Mouse (Mus musculus) erythroblast, adult 5-6 weeks (primary cell): ENCODE results near the gene Asb18. TPM values are rescaled to one million over a fixed set of nuclear protein-coding genes. Genes with fewer than 3 reads are reported as not detected.
A peak's percentile ranks its signal among the peaks of the same experiment; 100 is the strongest.

Experiments used
- ATAC-seq: replicated peaks from 2 replicates; pipeline ENCODE4 v1.8.0; 2016; ENCODE audit warnings: moderate number of reproducible peaks, mild to moderate bottlenecking, moderate TSS enrichment, inconsistent platforms; ENCODE audit not compliant: poor library complexity, low FRiP score, severe bottlenecking
- total RNA-seq, 2 experiments: library from RNA; stranded (forward) in 1 of 2; stranded (reverse) in 1 of 2; fragments of 150-400 nt in 1 of 2; fragments of 200-764, 138-1000 nt in 1 of 2; gene quantifications; 2 replicates each; pipeline versions ENCODE4 v1.2.3 to v1.2.4; 2015 to 2017; ENCODE audit warnings: low replicate concordance in 2 of 2

Asb18 gene
- total RNA-seq (2015; ENCODE audit: low replicate concordance) (not detected in 2 replicates), total RNA-seq (2017; ENCODE audit: low replicate concordance) (0.14 TPM in 1 of 2 replicates, not detected in the other)

DNA sequence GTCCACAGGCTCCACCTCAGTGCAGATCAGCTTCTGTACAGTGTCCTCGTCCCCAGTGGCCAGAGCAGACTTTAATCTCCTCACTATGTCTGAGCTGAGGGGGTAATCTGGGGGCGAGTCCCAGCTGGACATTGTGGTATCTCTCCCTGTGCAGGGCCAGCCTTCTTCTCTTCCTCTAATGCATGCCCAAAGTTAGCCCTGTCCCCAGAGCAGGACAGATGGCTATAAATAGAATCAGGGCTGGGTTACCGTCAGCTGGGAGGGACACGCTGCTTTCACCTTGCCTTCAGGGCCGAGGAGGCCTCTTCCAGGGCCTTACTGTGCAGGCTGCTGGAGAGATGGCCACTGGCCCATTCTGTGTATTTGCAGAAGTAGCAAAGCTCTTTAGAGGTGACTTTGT is at the start of gene Asb18:
Asb18 (minus strand) TSS at position 221 of the 400 bp plus-strand sequence.
- ATAC-seq, result no peak

DNA sequence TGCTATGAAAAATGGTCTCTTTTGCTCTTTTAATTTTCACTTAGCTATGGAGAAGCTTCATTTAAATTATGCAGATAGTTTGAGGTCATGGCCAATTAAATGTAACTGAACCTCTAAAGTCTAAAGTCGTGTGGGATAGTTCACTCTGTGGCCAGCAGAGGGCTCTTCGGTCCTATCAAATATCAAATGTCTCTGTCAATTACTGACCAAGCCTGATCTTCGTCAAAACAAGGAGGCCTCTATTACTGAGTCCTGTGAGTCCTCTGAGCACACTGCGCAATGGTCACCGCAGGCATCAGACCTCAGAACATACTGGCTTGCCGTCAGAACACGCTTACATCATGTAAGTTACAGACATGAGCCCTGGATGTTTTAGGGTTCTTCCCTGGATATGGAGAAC is 46.1 kb upstream of the Asb18 start:
- ATAC-seq, result peak; percentile 60; the same call in 1 of the 2 replicates

DNA sequence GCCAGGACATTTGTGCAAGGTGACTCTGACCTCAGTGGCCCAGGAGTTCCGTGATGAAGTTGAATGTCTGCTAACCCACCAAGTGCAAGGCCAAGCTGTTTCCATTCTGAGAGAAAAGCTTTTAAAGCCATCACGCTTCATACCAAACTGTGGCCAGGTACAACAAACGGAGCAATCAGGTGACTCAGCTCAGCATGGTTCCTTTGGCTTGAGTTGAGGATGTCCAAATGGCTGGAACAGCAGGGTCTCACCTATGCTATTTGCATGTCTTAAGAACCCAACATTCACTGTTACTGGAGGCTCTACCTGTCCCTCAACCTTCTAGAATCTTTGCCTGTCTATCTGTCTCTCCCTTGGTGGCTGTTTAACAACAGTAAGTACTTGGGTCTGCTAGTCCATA is 45.6 kb upstream of the Asb18 start:
- no peak for ATAC-seq

DNA sequence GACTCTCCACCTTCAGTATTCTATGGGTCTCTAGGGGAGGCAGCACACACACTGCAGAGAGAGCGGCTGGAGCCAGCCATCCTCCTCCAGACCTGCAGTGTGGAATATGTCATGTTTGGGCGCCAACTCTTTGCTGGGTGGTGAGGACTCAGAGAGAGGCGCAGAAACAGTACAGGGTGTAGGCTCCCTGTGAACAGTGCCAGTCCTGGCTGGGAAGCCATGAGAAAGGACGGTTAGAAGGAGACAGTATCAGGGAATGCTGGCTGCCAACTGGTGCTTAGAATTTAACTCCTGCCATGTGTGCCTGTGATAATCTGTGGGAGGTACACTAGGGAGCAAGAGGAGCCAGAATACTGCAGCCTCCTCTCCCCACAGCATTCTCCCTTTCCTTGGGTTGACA is 40.5 kb upstream of the Asb18 start:
- ATAC-seq, result no peak

DNA sequence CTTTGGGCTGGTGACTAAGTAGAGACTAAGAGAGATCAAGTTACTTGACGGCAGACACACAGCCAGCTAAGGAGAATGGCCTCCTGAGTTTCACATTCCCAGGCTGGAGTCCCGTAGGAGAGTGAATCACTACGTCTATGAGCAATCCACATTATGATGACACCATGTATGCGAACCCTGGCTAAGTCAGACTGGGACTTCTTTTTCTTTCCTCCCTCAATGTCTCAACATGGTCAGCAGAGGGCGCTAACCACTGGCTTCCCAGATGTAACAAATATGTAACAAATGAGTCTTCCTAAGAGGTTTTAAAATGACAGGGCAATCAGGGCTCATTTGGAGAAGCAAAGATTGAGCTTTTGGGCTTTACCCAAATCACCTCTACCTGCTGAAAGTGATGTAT is 36.9 kb upstream of the Asb18 start:
- no peak for ATAC-seq

DNA sequence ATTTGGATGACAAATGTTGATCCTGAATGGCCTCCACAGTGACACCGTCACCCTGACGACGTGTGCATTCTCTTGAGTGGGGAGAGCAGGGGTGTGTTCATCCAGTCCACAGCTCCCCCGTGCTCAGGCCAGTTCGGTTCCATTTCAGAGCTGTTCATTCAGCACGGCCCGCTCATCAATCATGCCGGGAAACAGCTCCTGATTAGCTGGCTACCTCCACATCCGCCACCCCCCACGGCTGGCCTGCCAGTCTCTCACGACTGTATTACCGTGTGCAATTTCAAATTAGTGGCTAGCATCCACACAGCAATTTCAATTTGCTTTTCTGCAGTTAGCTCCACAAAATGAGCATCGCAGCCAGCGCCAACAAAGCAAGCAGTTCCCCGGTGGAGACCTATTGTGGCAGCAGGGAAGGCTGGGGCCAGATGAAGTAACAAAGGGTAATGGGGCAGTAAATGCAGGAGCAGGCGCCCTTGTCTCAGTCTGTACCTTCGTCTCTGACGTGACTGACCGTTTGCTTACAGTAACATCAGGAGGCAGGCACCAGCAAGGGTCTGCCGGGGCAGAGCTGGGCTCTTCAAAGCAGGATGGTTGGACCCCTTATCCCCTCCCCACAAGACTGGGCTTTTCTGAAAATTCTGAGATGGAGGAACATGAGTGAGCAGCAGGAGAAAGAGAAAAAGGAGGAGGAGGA is 35.7 kb upstream of the Asb18 start:
- no peak for ATAC-seq

DNA sequence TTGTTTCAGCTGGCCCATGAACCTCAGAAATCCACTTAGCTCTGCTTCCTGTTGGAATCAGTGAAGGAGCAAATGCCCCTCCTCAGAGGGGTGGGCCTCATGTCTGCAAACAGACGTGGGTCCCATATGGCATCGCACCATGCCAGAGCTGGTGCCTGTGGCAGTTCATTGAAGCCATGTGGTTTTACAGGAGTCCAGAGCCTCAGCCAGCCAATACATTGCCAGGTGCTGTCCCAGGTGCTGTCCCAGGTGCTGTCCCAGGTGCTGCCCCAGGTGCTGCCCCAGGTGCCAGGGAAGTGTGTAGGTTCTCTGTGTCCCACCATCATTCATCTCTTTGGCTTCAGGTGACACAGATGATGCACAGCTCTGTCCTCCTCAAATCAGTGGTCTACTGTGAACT is 13.8 kb upstream of the Asb18 start:
- no peak for ATAC-seq

DNA sequence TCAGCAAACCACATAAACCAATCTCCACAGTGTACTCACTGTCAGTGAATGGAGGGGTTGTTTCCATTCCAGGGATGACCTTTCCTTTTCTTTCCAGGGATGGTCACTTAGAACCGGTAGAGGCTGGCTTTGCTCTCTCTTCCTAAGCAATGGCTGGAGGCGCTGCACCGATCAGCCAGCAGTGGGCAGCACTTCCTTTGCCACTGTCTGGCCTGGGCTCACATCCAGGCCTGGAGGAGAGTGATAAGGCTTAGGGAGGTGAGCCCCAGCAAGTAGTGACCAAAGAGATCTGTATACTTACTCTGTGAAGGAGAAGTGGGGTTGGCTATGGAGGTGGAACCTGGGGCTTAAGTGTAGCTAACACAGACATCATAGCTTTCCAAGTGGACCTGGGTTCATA is 12.5 kb upstream of the Asb18 start:
- peak; percentile 76 for ATAC-seq

DNA sequence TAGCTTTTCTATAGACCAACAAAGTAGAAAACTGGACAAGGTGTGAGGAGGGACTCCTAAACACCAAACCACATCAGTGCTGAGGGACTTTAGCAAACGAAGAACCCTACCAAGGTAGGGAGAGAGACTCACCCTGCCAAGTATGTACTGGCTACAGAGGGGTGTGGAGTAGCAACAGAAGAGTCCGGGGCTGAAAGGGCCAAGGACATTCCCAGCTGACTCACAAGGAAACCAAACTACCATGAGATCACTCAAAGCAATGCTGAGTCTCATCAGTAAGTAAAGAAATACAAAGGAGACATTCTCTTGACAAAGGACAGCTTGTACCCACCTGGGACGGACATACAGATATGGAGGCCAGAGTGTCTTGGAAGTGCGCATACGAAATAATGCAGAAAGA is 5.9 kb upstream of the Asb18 start:
- no peak for ATAC-seq

DNA sequence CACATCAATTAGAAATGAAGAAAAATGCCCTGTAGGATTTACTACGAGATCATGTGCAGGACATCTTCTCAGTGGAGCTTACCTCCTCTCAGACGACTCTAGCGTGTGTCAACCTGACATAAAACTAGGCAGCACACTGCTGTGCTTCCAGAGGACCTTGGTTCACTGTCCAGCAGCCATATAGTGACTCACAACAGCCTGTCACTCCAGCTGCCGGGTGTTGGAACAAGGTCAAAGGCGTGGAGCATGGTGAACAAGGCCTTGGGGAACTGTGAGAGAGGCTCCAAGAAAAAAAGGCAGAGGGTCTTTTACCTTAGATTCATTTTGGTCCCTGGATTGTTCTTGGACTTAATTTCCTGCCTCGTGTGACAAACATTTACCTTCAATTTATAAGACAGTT is 3.6 kb upstream of the Asb18 start:
- no peak for ATAC-seq

DNA sequence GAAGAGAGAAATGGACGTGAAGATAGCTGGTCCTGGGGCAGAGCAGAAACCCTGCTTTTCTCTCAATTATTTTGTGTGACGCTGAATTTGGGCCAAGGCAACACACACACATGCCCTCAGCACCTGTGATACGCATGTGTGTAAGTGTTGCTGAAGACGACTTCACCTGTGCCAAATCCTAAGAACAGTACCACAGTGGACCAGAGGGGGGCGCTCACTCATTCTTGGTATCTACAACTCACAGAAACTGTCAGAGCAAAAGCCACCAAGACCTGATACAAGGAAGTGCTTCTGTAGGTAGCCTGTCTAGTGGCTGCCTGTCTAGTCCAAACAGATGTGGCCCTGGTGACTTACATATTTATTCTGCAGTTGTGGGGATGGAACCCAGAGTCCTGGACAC is 1.2 kb downstream of the Asb18 start:
- ATAC-seq, result no peak

DNA sequence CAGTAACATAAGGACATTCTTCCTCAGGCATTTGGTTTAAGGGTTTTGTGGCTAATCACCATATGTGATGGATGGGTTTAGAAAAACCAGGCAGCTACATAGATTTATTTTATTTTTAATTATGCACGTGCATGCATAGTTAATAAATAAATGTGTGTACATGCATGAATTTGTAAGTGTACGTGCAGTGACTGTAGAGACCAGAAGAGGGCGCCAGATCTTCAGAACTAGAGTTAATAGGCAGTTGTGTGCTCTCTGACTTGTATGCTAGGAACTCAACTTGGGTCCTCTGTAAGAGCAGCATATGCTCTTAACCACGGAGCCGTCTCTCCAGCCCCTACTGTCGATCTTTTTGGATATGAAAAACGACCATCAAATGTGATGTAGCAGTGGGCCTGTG is 1.6 kb downstream of the Asb18 start:
- ATAC-seq, result no peak

DNA sequence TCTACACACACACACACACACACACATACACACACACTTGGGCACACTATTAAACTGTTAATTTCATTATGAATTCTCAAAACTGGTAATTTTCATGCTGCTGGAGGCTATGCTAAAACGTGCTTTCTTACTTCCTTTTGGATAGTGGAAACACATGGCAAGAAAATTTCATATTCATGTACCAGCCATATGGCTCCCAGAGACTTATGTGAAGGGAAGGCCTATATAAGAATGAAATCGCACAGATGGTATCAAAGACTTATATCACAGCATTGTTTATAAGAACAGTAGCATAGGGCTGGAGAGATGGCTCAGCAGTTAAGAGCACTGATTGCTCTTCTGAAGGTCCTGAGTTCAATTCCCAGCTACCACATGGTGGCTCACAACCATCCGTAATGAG is 2.3 kb downstream of the Asb18 start:
- ATAC-seq, result no peak

DNA sequence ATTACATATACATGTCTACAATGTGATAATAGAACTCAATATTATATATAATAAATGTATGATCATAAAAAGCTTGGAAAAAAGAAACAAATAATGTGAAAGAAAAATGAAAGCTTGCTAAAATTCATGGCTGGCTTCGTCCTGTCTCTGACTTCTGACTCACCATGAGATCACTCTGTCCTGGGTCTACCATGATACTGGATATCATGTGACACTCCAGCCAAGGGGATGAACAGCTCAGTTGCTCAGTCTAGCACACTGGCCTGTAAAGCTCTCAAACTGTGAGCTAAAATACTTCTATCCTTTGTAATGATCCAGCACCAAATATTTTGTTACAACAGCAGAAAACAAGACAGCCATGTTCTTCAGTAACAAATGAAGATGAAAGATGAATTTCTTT is 4.4 kb downstream of the Asb18 start:
- ATAC-seq, result no peak

DNA sequence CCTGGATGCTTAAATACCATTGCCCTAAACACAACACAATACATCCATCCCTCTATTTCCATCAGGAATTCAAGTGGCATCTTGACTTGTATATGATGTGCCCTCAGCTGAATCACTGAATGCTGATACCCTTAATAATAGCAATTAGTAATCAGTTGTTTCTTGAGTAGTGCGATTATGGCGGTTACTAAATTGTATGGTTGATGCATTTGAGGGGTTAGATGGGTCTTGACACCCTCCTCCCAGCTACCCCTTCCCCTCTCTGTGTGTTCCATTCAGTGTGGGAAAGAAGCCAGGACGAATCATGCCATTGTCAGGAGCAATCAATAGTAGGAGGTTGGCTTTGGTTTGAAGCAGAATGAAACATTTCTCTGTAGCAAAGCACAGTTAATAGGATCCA is 5.3 kb downstream of the Asb18 start:
- ATAC-seq, result no peak

DNA sequence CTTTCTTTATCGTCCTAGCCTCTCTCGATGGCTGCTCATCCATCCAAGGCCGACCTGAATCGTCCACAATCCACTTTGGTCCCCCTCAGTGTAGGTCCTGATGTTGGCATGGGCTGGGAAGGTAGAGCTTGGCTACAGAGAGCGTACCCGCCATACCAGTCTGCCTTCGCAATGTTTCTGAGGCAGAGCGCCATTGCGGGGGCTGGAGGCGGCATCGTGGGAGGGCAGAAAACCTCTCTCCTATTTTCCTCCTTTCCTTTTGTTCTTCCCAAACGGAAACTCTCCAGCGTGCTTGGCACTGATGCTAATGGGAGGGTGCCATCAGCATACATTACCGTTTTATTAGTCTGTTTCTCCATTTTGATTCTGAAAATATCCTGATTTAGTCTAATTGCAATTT is 7.8 kb downstream of the Asb18 start:
- no peak for ATAC-seq

DNA sequence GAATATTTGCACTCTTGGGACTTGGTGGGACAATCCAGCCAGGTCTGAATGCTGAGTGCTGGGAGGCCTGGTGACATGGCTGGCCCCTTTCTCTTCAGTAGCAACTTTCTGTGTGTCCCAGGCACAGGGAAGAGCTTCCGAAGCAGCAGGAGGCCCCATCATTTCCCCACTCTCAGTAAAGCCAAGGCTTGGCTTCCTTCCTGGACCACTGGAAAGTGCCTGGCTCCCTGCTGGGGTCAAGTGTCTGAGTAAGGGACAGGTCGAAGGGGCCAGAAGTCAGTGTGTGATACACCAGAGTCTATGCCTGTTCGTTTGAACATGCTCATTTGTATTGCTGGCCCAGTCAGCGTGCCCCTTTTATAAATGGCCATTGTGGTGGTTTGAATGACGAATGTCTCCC is 13.5 kb downstream of the Asb18 start:
- ATAC-seq, result no peak

DNA sequence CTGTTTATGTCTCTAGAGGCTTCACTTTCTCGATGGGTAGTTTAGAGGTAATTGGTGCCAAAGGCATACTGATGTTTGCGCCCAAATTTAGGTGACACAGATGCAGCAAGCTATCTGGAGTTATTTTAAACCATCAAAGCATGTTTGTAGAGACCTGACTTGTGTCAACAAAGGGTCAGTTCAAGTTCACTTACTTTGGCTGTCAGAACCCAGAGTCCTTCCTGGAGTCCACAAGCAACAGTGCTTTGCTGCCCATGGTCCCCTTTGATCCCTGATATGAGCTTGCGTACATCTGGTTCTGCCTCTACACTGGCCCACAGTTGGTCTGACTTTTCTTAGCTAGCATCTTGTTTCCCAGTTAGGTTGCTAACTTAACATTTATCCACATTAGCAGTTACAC is 14.6 kb downstream of the Asb18 start:
- ATAC-seq, result no peak

DNA sequence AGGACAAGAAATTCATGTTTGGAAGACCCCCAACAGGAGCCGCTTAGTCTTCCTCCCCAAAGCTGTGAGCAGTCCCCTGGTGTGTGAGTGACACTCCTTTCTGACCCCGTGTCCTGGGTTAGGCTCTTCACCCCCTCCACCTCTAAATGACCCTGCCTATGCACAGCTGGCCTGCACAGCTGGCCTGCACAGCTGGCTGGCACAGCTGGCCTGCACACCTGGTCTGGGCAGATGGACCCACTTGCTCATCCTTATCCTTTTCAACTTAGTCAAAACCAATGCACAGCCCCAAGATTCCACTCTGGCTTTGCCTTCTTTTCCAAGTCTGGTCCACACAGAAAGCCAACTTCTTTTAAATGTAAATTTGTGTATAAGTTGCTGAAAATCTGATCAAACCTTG is 15.8 kb downstream of the Asb18 start:
- no peak for ATAC-seq

DNA sequence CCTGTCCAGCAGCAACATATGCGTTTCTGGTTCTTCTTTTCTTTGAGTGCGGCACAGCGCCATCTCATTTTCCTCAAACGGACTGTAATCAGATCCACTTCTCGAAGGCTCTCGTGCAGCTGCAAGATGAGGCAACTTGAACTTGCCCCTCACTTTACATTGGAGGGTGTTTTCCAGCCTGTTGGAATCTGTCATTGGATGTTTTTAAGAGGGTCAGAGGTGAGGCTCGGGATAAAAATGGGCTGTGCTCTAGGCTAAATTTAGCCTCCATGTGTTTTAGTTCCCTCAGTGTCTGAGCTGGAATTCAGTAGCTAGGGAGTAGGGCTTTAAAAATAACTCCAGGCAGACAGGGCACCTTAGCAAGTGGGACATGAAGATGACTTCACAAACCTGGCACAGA is 16.4 kb downstream of the Asb18 start:
- ATAC-seq, result no peak

DNA sequence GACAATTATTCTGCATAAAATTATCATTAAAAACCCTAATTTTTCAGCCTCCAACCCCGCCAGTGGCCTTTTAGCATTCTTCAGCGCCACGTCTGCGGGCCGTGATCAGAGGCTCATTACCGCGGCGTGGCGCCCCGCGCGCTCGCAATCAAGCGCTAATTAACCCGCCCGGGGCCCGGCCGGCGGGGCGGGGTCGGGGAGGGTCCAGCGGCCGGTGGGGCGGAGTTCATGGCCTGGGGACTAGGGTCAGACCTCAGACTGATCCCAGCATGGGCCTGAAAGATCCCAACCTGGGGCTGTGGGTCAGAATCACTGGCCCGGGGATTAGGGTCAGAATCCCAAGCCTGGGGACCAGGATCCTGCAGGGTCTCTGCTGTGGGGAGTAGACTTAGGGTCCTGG is 22.2 kb downstream of the Asb18 start:
- ATAC-seq, result no peak

DNA sequence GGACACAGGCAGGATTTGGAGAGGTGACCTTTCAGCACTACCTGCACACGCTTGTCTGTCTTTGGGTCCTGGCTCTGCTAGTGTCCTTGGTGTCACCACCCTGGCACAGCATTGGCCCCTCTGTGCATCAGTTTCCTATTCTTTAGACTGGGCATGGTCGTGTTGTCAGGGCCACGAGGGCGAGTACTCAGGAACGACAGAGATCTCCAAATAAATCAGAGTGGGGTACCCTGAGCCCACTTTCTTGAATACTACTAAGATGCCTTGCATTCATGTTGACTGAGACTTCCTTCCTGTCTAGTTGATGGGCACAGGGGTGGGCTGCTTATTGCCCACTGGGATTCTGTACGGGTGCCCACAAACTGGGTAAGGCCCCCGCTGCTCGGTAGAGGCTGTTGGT is 37.2 kb downstream of the Asb18 start:
- ATAC-seq, result no peak
